Mouse (Mus musculus) mesoderm, embryonic 11.5 days (tissue): ENCODE results near the gene Mcf2.

ENCODE experiments used
- DNase-seq: peaks from one replicate; pipeline ENCODE4 v3.0.0-alpha.2; 2012; ENCODE audit warnings: low read depth, low spot score

Gene Mcf2

DNA sequence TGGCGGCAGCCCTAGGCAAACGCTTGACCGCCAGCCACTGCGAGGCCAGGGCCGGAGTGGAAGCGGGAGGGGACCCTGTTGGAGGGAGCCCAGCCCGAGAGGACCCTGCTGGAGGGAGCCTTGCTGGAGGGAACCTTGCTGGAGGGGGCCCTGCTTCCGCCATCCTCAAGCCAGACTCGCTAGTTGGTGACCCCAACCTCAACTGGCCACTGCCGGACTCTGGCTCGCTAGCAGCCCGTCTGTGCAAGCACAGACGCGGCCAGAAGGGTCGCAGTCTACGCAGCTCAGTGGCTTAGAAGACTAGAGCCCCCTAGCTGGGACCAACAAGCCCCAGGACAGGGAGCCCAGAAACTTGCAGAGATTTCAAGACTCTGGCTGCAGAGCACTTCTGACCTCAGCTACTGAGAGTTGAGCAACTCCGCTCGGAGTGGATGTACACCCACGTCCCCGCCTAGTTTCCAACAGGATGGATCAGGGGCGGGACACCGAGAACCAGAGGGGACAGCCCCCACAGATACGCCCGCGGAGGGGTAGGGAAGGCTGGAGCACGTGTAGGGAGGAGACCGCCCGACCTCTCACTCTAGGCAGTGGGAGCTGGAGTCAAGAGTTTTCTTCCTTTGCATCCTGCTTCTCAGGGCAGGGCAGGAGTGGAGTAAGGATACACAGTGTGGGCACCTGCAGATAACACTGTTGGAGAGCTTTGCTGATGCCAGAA lies at the start of gene Mcf2:
Gene Mcf2 (minus strand): TSS at position 346 of the 715 bp plus-strand sequence.
- DNase-seq, result peak; percentile 29

DNA sequence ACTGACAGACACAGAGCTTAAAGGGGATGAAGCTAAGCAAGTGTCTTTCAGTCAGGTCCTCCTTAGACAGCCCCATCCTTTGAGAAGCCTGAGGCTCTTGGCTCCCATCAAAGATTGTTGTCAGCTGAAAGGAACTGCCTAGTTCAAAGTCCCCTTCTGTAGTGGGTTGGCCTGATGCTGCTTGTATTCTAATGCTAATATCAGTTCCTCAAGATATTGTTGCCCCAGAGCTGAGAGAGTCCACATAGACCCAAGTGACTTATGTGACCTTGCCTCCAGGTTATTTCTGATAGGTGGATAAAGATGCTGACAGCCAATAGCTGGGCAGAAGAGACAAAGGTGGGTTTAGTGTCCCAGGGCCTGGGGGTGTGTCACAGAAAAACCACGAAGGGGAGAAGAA lies 8.8 kb upstream of the Mcf2 start:
- DNase-seq, result no peak

DNA sequence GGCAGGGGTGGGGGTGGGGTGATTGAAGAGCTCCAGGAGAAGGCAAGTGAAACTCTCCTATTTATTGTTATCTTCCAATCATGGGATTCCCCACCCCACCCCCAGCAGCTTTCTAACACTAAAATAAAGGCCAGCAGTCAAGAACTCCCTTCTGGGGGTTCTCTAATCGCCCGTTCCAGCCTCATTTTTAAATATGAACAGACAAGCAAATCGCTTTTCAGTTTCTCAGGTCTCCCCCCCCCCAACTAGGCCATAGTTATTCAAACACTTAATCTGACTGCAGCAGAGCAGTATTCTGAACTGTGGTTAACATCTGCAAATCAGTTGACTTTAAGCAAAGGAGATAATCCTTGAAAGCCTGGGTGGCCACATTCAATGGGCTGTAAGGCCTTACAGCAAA lies 3.7 kb upstream of the Mcf2 start:
- no peak for DNase-seq

DNA sequence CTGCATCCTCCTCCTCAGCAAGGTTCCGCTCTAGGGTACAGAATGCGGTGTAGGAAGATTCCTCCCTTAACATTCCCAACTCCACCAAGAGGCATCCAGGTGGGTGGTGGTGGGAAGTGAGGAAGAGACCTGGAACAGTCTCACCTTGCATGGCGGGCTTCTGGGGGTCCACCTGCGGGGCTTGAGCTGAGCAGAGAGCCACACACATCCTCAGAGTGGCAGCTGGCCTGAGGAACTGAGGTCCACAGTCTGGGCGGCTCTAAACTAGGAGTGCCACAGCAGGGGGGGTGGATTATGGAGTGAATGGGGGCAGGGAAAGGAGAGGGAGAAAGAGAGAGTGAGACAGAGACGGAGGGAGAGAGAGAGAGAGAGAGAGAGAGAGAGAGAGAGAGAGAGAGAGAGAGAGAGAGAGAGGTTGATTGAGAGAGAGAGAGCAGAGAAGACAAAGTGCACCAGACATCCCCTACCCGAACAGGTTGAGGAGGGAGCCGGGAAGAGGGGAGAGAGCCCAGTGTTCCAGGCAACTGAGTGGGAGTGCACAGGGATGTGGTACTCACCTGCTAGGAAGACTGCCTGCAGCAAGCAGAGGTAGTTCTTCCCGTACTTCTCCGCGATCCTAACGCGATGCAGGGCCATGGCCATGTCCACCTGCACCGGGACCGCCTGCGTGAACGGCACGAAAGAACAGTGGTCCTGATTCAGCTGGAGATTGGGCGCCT lies 705 bp downstream of the Mcf2 start:
- peak; percentile 21 for DNase-seq

DNA sequence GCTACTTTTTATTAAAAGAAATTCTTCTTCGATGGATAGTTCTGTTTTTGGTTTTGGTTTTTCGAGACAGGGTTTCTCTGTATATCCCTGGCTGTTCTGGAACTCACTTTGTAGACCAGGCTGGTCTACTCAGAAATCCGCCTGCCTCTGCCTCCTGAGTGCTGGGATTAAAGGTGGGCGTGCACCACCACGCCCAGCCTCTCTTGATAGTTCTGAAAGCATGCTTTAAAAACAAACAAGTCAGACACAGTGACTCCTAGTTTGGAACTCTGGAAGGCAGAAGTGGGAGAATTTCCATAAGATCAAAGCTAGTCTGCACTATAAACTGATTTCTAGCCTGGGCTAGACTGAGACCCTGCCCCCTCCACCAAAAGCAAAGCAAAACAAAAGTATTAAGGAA lies 8.8 kb downstream of the Mcf2 start:
- no peak for DNase-seq

DNA sequence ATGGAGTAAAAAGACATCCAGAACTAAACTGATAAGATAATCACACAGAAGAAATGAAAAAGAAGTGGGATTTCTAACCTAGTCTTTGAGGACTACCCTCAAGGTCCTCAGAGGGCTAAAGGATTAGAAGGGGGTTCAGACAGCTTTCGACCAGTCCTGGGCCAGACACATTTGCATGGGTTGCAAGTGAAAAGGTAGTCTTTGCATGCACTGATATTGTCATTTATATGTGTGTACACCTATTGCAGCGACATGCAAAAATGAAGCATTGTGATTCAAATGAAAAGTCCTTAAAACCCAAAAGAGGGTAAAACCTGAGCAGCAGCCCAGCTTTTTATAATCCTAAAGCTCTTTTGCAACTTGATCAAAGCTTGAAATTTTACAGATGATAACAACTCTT lies 9.4 kb downstream of the Mcf2 start:
- no peak for DNase-seq

DNA sequence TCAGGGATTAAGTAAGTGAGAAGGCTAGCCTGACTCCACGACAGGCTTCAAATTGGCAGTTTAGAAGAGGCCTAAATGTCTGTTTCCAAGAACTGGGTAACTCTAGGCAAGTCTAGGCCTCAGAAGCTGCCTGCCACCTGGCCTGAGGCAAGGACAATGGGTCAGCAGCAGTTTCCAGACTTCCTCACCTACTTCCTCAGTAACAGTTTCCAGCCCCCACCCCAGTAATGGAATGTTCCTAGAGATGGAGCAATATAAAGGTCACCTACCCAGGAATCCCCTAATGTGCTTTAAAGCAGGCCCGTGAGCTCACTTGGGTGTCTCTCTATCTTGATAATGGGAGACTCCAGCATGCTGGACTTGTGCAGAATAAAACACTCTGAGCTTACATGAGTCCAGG lies 10.1 kb downstream of the Mcf2 start:
- no peak for DNase-seq

DNA sequence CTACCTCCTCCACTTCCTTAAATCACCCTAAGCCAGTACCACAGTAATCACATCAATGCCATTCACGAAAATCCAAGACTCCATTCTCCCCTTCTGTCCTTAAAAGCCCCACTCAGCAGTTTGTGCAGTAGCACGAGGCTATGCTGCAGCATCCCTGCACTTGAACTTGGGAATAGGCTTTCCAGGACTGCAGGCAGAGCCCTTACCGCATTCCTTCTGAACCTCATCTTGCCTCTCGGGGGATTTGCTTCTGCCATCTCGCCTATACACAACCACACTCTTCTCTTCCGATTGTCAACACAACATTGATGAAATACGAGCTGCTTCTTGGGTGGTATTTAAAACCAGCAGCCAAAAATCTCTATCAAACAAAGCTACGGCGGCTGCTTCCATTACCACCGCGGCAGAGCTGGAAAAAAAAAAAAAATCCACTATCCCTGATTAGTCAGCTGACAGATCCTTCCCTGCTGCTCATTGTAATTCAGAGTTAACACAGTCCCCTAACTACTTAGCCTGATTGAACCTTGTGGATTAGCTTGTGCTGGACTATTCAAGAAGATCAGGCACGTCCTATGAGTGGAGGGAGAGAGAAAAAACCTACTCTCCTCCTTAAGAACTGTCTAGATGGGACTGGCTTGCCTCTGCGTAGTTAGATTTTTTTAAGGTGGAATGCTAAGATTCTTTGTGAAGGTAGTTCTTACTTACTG lies 31.5 kb downstream of the Mcf2 start:
- DNase-seq, result peak; percentile 44

DNA sequence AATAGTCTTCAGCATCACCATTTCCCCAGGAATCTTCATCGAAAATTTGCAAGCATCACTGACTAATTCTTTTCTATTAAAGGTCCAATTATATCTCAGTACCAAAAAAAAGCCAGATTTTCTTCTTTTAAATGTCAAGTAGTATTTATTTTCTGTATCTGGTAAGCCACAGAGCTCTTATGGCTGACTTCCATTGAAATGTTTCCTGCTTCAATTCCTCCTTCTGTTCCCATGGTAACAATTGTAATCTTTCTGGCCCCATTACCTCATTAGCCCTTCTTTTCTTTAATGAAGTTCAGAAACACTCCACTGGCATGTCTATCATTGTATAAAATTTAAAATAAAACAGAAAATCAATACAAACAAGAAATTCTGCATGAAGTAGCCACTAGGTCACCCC lies 103.5 kb downstream of the Mcf2 start:
- no peak for DNase-seq

DNA sequence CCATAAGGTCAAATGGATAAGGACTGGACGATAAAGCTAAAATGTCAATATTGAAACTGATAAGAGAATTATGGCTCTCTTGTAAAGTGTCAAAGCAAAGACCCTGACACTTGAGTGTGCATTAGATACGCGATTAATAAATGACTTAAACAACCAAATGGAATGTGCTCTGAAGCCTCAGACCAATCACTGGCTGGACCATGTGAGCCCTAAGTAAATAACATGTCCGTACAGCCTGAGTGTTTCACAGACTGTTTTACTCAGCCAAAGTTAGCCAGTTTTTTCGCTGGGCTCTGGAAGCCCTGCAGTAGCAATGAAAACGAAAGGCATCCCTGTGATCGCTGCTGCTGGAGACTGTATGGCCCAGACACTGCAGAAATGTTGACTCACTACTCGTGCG lies 123.7 kb downstream of the Mcf2 start:
- DNase-seq, result no peak

DNA sequence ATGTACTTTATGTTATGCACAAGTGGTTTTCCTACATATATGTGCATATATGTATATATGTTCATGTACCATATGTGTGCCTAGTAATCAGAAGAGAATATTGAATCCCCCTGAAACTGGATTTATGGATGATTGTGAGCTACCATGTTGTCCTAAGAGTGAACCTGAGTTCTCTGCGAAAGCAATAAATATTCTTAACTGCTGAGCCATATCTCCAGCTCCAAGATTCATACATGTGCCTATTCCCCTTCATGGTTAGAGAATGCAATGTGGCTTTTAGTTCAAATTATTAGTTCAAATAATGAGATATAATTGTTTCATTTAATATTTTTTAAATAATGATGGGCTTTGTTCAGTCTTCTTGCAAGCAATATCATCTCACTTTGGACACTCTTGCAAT lies 124.1 kb downstream of the Mcf2 start:
- DNase-seq, result no peak

DNA sequence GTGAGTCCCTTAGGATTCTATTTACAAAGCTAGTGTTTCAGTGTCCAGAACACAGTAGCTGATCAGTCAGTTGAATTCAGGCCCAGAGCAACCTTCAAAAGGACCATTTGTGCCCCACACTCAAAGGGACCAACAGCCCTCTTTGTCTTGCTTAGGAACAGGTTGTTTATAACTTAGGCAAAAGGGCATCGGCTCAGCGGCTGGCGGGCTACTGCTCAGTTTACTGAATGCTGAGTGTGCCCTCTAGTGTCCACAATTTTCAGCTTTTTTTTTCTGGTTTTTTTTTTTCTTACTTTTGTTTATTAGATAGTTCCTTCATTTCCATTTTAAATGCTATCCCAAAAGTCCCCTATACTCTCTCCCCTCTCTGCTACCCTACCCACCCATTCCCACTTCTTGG lies 152.2 kb downstream of the Mcf2 start:
- peak; percentile 6 for DNase-seq

DNA sequence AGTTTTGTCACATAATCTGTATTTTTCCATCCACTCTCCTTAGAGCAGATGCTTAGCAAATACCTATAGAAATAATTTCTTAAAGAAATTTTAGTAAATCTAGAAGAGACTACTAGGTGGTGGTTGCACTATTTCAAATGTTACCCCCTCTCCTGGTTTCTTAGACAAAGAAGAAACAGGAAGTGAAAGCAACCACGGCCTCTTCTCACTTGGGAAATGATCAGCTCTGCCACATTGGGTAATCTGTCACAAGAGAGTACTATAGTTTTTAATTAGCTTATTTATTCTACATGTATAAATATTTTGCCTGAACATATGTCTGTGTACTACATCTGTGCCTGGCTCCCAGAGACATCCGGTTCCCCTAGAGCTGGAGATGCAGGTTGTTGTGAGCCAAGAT lies 157.3 kb downstream of the Mcf2 start:
- no peak for DNase-seq

DNA sequence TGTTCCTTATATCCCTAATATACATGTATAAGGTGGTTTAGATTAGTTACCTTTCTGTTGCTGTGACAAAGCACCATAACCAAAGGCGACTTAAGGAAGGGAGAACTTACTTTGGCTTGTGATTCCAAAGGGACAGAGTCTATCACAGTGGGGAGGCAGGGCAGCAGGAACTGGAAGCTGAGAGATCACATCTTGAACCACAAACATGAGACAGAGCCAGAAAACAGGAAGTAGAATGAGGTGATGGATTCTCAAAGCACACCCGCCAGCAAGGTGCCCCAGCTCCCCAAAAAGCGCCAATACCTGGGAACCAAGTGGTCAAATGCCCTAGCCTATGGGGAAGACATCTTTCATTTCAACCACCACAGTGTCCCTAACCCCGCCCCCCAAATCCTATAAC lies 157.9 kb downstream of the Mcf2 start:
- no peak for DNase-seq

DNA sequence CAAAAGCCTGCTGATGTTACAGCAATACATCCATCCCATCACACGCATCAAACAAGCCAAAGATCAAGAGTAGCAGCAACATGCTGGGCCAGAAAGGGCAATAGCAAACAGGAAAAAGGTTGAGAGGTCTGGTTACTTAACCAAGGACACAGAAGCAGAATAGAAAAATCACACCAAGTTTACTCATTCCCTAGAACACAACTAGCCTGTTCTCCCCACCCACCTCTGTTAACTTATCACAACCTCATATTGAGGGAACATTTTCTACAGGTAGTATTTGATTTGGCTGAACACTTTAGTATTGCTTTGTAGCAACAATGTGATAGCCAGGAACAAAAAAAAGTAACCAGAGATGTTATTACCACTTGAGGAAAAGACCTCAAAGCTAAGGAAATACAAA lies 164.3 kb downstream of the Mcf2 start:
- DNase-seq, result no peak

DNA sequence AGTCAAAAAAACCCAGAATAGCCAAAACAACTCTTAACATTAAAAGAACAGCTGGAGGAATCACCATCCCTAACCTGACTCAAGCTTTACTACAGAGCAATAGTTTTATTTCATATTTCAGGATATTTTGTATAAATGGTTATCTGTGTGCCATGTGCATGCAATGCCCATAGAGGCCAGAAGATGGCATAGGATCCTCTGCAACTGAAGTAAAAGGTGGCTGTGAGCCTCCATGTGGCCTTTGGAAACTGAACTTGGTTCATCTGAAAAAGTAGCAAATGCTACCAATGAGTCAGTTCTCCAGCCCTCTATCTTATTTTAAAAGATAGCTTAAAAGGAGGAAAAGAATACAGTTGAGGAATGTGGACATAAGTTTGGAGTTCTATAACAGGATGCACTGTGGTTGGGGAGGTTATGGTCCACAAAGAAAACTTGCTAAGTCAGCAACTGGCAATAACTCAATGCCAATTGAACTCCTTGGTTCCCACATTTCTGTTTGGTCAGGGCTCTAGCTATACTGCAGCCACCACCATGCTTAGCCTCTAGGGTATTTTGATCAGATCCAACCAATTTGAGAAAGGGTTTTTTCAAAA lies 165.7 kb downstream of the Mcf2 start:
- peak; percentile 15 for DNase-seq
